Mouse (Mus musculus): ENCODE results near the gene Clec4a4.

GRCm38 (mm10) chr6:122969048-122969447 is 21.1 kb upstream of the Clec4a4 start:
- no peak for TF ChIP-seq CTCF (IDR thresholded peaks at IDR 0.05; ENCODE audit: borderline replicate concordance, insufficient read depth, low read length)
- TF ChIP-seq POLR2A (IDR thresholded peaks at IDR 0.05; ENCODE audit: low read depth, low read length) = no peak

All from embryonic fibroblast, embryonic 13.5 days (primary cell).